Mouse (Mus musculus): ENCODE data around the gene Aven.

Gene Aven

GRCm38 (mm10) chr2:112557453-112557852 lies 64.7 kb downstream of the Aven start:
- DNase-seq (ENCODE audit: low spot score), result no peak

- no peak for DNase-seq (ENCODE audit: low spot score)
Observed at GRCm38 (mm10) chr2:112561549-112561948, 68.8 kb downstream of the Aven start.

GRCm38 (mm10) chr2:112565060-112565459 lies 72.3 kb downstream of the Aven start:
- no peak for DNase-seq (ENCODE audit: low spot score)

- no peak for DNase-seq (ENCODE audit: low spot score)
Observed at GRCm38 (mm10) chr2:112566290-112567085, 73.7 kb downstream of the Aven start.

- DNase-seq (ENCODE audit: low spot score), result no peak
Observed at GRCm38 (mm10) chr2:112567786-112568185, 75.0 kb downstream of the Aven start.

GRCm38 (mm10) chr2:112590985-112591384 lies 98.2 kb downstream of the Aven start:
- no peak for DNase-seq (ENCODE audit: low spot score)

- no peak for DNase-seq (ENCODE audit: low spot score)
Observed at GRCm38 (mm10) chr2:112591451-112591871, 98.7 kb downstream of the Aven start.

GRCm38 (mm10) chr2:112593322-112593721 lies 100.6 kb downstream of the Aven start:
- DNase-seq (ENCODE audit: low spot score), result peak; percentile 10

GRCm38 (mm10) chr2:112593781-112594180 lies 101.0 kb downstream of the Aven start:
- no peak for DNase-seq (ENCODE audit: low spot score)

- no peak for DNase-seq (ENCODE audit: low spot score)
Observed at GRCm38 (mm10) chr2:112595807-112596206, 103.0 kb downstream of the Aven start.

- DNase-seq (ENCODE audit: low spot score), result no peak
Observed at GRCm38 (mm10) chr2:112596415-112596814, 103.7 kb downstream of the Aven start.

GRCm38 (mm10) chr2:112597064-112597463 lies 104.3 kb downstream of the Aven start:
- DNase-seq (ENCODE audit: low spot score), result no peak

GRCm38 (mm10) chr2:112600222-112600621 lies 107.5 kb downstream of the Aven start:
- no peak for DNase-seq (ENCODE audit: low spot score)

GRCm38 (mm10) chr2:112602487-112602886 lies 109.7 kb downstream of the Aven start:
- no peak for DNase-seq (ENCODE audit: low spot score)

GRCm38 (mm10) chr2:112606536-112606935 lies 113.8 kb downstream of the Aven start:
- DNase-seq (ENCODE audit: low spot score), result no peak

- no peak for DNase-seq (ENCODE audit: low spot score)
Observed at GRCm38 (mm10) chr2:112612628-112613027, 119.9 kb downstream of the Aven start.

- no peak for DNase-seq (ENCODE audit: low spot score)
Observed at GRCm38 (mm10) chr2:112614375-112614774, 121.6 kb downstream of the Aven start.

GRCm38 (mm10) chr2:112617206-112617605 lies 124.4 kb downstream of the Aven start:
- no peak for DNase-seq (ENCODE audit: low spot score)

- DNase-seq (ENCODE audit: low spot score), result no peak
Observed at GRCm38 (mm10) chr2:112625156-112625555, 132.4 kb downstream of the Aven start.

- DNase-seq (ENCODE audit: low spot score), result no peak
Observed at GRCm38 (mm10) chr2:112630669-112631068, 137.9 kb downstream of the Aven start.

GRCm38 (mm10) chr2:112632536-112632935 lies 139.8 kb downstream of the Aven start:
- no peak for DNase-seq (ENCODE audit: low spot score)

- DNase-seq (ENCODE audit: low spot score), result no peak
Observed at GRCm38 (mm10) chr2:112637206-112637605, 144.4 kb downstream of the Aven start.

GRCm38 (mm10) chr2:112653836-112654235 lies 161.1 kb downstream of the Aven start:
- DNase-seq (ENCODE audit: low spot score), result no peak

- no peak for DNase-seq (ENCODE audit: low spot score)
Observed at GRCm38 (mm10) chr2:112656131-112656530, 163.4 kb downstream of the Aven start.

All from MN1 (cell line).